Mouse (Mus musculus) limb, embryonic 13.5 days (tissue): ENCODE measurements at regions not wholly inside any gene's neighbourhood (a gene's known extent, or its start where the extent isn't known, plus 50 kb on each side); places are given as distances from the start of the nearest gene placed in this dataset.

Experiments
- ATAC-seq: fragments of 200-750 bp; cut with Nextera tagmentation; 2 replicates; pipeline ENCODE4 v1.8.0; 2017; ENCODE audit warnings: low read depth, moderate number of reproducible peaks, moderate TSS enrichment; ENCODE audit not compliant: low FRiP score
- H3K27ac ChIP-seq: fragments of 300-500 bp; sonication (generic); 2 replicates; pipeline ENCODE4 v1.5.1; 2015; ENCODE audit warnings: inconsistent platforms, mild to moderate bottlenecking, moderate library complexity
- H3K27me3 ChIP-seq: fragments of 300-500 bp; sonication (generic); 2 replicates; pipeline ENCODE4 v1.6.1; 2015; ENCODE audit warnings: mild to moderate bottlenecking, inconsistent platforms
- H3K36me3 ChIP-seq: fragments of 300-500 bp; sonication (generic); 2 replicates; pipeline ENCODE4 v1.6.1; 2015; ENCODE audit warnings: inconsistent platforms, mild to moderate bottlenecking, moderate library complexity
- H3K4me1 ChIP-seq: fragments of 300-500 bp; sonication (generic); 2 replicates; pipeline ENCODE4 v1.6.1; 2015; ENCODE audit warnings: inconsistent platforms
- H3K4me2 ChIP-seq: fragments of 300-500 bp; sonication (generic); replicated peaks from 2 replicates; pipeline ENCODE4 v1.6.1; 2015; ENCODE audit warnings: inconsistent platforms, mild to moderate bottlenecking, moderate library complexity
- H3K4me3 ChIP-seq: fragments of 300-500 bp; sonication (generic); 2 replicates; pipeline ENCODE4 v1.5.1; 2015; ENCODE audit warnings: moderate library complexity, mild to moderate bottlenecking, inconsistent platforms
- H3K9ac ChIP-seq: fragments of 300-500 bp; sonication (generic); 2 replicates; pipeline ENCODE4 v1.6.1; 2015; ENCODE audit warnings: mild to moderate bottlenecking, inconsistent platforms
- H3K9me3 ChIP-seq: fragments of 300-500 bp; sonication (generic); 2 replicates; pipeline ENCODE4 v1.6.1; 2016; ENCODE audit warnings: inconsistent platforms
- WGBS: fragments of 180-500 bp; shearing (Covaris S2); methylation state at CpG from one replicate; pipeline ENCODE4 v1.1.7; 2015; 5-methylcytosine and 5-hydroxymethylcytosine counted together

DNA sequence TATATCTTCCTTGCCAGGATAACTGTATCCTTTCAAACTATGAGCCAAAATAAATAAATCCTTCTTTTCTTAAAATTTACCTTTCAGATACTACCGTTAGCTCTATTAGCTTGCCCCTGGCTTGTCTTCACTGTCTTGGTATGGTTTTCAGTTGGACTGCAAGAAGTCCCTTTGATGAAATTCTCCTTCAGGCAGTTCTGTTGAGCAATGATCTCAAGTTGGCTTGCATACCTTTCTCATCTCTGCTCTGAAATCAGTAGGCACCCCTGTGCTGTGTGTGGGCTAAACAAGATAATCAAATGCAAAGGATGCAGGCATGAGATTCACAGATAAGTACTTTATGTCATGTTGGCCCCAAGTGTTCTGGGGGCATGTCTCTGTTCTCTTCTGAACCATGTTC is 155.2 kb upstream of the Fst start:
- Histone ChIP-seq H3K4me2 (no peak overlapping the region), H3K4me1 (no peaks in the 10 kb centered on the region), H3K27ac (no peak overlapping the region), H3K9me3 (no peaks in the 10 kb centered on the region; the same call in 1 of the 2 replicates), H3K36me3 (no peaks in the 10 kb centered on the region), H3K4me3 (no peak overlapping the region), H3K9ac (no peak overlapping the region), H3K27me3 (no peaks in the 10 kb centered on the region)
- no peak for ATAC-seq
- WGBS: 93% methylated on average over 1 of the region's 1 CpGs

DNA sequence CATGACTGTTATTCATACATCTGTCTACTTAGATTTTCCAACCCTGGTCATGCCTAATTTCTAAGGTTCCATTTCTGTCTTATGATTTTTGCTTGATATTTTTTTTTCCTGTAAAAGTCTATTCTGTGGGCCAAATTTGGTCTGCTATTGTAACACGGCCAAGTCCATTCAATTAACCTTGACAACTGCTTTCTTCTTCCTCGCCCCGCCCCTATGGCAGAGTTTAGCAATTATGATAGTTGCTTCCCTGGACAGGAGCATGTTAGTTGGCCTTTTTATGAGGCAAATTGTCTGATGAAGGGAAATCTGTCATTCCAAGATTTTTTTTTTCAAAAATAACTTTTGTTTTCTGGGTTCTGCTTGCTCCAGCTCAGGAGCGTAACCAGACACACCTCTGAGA is 160.7 kb upstream of the Fst start:
- H3K9me3 ChIP-seq: no peaks in the 10 kb centered on the region
- H3K36me3 ChIP-seq: no peaks in the 10 kb centered on the region
- no peak overlapping the region for H3K9ac ChIP-seq
- 95% methylated on average over 4 of the region's 4 CpGs for WGBS
- no peaks in the 10 kb centered on the region for H3K27me3 ChIP-seq
- ATAC-seq: no peak
- H3K4me2 ChIP-seq: no peak overlapping the region
- H3K4me3 ChIP-seq: no peak overlapping the region
- no peak overlapping the region for H3K27ac ChIP-seq
- no peaks in the 10 kb centered on the region for H3K4me1 ChIP-seq

DNA sequence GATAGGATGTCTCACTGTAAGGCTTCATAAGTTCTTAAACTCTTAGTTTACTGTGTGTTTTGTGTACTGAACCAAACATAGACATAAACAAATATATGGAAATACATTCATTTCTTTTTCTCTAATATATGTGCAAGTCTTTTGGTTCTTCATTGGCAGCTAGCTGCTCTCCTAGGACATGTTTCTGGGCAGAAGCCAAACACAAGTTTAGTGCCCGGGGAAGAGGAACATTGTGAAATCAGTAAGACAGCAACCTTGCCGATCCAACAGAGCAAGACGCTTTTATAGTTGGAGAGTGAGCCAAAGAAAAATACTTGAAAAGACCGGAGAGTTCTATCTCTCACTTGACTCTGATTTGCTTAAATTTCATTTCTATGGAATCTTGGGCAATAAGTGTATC is 178.0 kb upstream of the Fst start:
- Histone ChIP-seq H3K27ac (no peak overlapping the region), H3K4me2 (no peak overlapping the region), H3K36me3 (no peaks in the 10 kb centered on the region), H3K4me1 (no peaks in the 10 kb centered on the region), H3K9me3 (no peaks in the 10 kb centered on the region), H3K27me3 (no peaks in the 10 kb centered on the region), H3K4me3 (no peak overlapping the region), H3K9ac (no peak overlapping the region)
- 91% methylated on average over 4 of the region's 4 CpGs for WGBS
- no peak for ATAC-seq

DNA sequence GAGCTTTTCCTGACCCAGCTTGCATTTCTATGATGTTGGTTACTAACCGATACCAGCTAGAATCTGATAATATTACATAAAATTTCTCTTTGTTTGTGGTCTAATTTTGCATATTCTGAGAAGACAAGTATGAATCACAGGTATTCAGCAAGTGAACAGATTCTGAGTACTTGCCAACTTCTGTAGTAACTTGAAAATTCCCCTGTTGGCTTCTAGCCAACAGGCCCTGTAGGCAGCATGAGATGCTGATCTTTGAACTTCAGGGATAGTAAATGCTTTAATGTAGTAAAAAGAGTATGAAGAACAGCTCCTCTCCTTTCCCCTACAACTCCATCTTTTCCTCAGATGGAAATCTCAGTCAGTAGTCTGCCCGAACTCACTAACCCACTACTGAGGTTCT is 178.5 kb upstream of the Mocs2 start:
- 87% methylated on average over 2 of the region's 2 CpGs for WGBS
- no peak overlapping the region for H3K4me3 ChIP-seq
- H3K27ac ChIP-seq: no peak overlapping the region
- H3K4me2 ChIP-seq: no peak overlapping the region
- H3K27me3 ChIP-seq: no peaks in the 10 kb centered on the region
- no peak for ATAC-seq
- 0 out of 2 replicates have a peak, but pooled peaks cover 11% of the 10 kb centered on the region for H3K4me1 ChIP-seq
- H3K36me3 ChIP-seq: no peaks in the 10 kb centered on the region
- no peak overlapping the region for H3K9ac ChIP-seq
- H3K9me3 ChIP-seq: no peaks in the 10 kb centered on the region

DNA sequence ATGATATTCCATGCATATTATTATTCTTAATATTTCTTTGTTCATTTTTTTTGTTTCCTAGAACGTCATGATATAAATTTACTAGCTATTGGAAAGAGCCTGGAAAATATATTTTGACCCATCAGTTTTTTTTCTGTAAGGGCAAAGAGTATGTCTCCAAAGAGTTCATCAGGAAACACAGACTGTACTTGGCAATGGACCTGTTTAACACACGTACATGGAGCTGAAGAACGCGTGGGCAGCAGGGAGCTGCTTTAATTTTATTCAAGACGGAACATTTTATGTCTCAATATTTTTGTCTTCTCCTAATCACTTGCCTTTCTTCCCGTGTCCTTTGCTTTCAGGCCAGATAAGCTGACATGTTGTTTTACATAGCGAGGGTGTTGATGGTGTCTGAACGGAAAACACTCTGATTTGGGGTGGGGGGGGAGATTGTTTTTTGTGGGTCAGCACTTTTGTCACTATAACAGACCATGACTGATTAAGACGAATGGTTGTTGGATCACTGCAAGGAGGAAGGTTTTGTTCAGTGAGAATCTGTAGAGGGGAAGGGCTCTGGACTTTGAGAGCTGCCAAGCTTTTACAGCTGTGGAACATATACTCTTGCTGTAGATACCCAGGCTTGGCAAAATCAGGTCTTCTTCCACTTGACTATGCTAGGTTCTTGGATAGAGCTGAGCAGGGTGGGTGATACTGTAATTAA is 176.2 kb upstream of the Mocs2 start:
- ATAC-seq: no peak
- Histone ChIP-seq H3K9ac (no peak overlapping the region), H3K4me2 (no peak overlapping the region), H3K9me3 (no peaks in the 10 kb centered on the region; the same call in 1 of the 2 replicates), H3K36me3 (no peaks in the 10 kb centered on the region), H3K4me3 (no peak overlapping the region), H3K4me1 (0 out of 2 replicates have a peak, but pooled peaks cover 11% of the 10 kb centered on the region), H3K27me3 (no peaks in the 10 kb centered on the region), H3K27ac (no peak overlapping the region)
- WGBS: 81% methylated on average over 9 of the region's 9 CpGs

DNA sequence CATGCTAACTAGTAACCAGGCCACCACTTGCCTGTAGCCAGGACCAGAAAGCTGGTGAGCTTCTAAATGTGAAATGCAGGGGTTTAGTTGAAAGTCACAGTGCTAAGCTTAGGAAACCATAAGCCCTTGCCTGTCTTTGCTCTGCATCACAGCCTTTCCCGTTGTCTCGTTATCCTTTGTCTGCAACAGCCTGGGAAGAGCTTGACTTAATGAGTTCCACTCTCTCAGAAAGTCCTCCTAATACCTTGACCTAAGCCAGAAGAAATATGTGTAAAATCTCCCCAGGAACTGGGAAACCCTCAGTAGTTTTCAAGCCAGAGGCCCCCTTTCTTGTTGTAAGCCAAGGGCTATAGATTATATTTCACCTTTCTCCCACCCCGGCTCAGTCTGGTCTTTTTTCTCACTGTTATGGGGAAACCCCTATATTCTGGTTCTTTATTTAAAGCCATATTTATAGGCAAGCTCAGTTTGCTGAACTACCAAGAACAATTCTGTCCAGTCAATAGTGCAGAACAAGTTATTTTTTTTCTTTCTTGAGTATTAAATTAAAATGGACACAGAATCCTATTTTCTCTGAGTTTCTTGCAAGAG is 175.0 kb upstream of the Mocs2 start:
- Histone ChIP-seq H3K9me3 (no peaks in the 10 kb centered on the region; the same call in 1 of the 2 replicates), H3K9ac (no peak overlapping the region), H3K4me3 (no peak overlapping the region), H3K36me3 (no peaks in the 10 kb centered on the region), H3K4me2 (0 out of 2 replicates have a peak overlapping the region, but pooled peaks have one; percentile 36), H3K27me3 (no peaks in the 10 kb centered on the region), H3K27ac (no peak overlapping the region), H3K4me1 (0 out of 2 replicates have a peak, but pooled peaks cover 11% of the 10 kb centered on the region)
- ATAC-seq: peak; percentile 54
- 18% methylated on average over 3 of the region's 3 CpGs for WGBS

DNA sequence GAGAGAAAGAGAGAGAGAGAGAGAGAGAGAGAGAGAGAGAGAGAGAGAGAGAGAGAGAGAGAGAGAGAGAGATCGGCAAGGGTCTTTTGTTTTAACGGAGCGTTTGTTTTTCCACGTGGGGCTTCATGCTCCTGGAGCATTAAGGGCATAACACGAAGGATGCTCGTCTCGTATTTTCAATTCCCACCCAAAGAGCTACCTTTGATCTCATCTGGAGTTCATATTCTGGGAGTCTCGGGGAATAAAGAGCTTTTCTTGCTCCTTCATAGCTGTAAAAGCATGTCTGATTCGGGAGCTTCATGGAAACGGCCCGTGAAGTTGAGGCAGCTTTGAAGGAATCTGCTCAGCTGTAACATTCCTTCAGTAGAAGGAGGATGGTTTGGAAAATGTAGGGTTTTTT is 174.5 kb upstream of the Mocs2 start:
- no peak for ATAC-seq
- H3K27ac ChIP-seq: no peak overlapping the region
- H3K9ac ChIP-seq: no peak overlapping the region
- 0 out of 2 replicates have a peak, but pooled peaks cover 11% of the 10 kb centered on the region for H3K4me1 ChIP-seq
- no peaks in the 10 kb centered on the region; the same call in 1 of the 2 replicates for H3K9me3 ChIP-seq
- 21% methylated on average over 11 of the region's 11 CpGs for WGBS
- H3K36me3 ChIP-seq: no peaks in the 10 kb centered on the region
- no peak overlapping the region for H3K4me3 ChIP-seq
- H3K4me2 ChIP-seq: peak overlapping the region; percentile 36
- no peaks in the 10 kb centered on the region for H3K27me3 ChIP-seq

DNA sequence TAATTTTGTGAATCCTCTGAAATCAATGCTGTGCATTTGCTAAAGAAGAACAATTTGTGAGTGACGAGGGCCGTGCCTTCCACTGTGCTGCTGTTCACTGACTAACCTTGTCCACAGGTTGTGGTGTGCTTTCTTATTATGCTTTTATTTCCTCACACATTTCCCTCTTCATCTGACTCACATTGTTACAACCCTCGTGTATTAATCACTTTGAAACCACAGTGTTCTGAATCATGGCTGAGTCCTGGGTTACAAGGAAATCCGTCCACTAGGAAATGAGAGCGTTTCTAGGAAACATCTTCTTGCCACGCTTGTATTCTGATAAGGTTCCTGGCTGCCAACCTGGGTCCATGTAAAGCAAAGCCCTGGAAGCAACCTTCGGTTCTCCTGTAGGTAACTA is 163.8 kb upstream of the Mocs2 start:
- no peaks in the 10 kb centered on the region for H3K27me3 ChIP-seq
- H3K9me3 ChIP-seq: no peaks in the 10 kb centered on the region
- H3K4me1 ChIP-seq: no peaks in the 10 kb centered on the region
- WGBS: 85% methylated on average over 7 of the region's 7 CpGs
- no peak overlapping the region for H3K4me2 ChIP-seq
- H3K4me3 ChIP-seq: no peak overlapping the region
- no peak overlapping the region for H3K27ac ChIP-seq
- no peaks in the 10 kb centered on the region for H3K36me3 ChIP-seq
- ATAC-seq: no peak
- no peak overlapping the region for H3K9ac ChIP-seq

DNA sequence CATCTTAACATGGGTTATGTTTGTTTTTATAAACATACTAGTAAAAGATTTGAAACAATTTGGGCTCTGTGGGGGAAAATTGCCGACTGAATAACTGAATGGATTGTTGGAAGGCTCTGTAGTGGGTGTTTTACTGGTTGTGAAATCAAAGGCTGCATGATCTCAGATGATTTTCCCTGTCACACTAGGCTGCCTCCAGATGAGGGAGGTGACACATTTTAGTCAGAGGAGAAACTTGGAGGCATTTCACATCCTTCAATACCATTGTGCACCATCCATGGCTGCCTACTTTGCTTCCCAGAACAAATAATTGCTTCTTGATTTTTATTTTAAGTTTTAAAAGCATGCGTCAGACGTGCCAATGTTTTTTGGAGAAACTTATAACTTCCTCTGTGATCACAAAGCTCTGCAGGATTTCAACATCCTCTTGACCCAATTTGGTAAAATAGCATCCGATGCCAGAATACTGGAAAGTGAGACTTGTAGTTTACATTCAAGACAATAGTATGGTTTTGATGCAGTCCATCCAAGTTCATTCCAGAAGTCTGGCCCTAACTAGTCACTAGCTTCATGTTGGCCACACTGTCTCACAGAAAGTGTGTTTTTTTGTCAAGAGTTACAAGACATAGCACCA is 163.0 kb upstream of the Mocs2 start:
- ATAC-seq: no peak
- H3K27me3 ChIP-seq: no peaks in the 10 kb centered on the region

DNA sequence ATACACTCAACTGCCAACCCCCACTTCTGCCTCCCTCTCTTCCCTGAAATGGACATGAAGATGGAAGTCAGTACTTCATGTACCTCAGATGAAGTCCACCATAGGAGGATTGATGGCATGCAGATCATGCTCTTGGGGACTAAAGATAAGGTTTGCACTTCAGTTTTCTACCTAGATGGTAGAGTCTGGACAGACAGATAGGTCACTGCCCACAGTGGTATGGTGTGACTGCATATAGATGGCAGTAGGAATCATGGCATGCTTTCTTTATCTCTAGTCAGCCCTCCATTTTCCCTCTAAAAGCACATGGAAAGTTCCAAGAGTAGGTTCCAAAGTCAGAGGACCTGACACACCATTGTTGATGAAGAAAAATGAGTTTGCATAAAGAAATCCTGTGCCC is 145.6 kb upstream of the Mocs2 start:
- no peak overlapping the region for H3K27ac ChIP-seq
- no peak overlapping the region for H3K4me2 ChIP-seq
- H3K9me3 ChIP-seq: peaks cover 2% of the 10 kb centered on the region; the same call in 1 of the 2 replicates
- H3K4me3 ChIP-seq: no peak overlapping the region
- H3K27me3 ChIP-seq: no peaks in the 10 kb centered on the region
- no peaks in the 10 kb centered on the region for H3K4me1 ChIP-seq
- H3K9ac ChIP-seq: no peak overlapping the region
- no peaks in the 10 kb centered on the region for H3K36me3 ChIP-seq
- no peak for ATAC-seq

More for the DNA sequence above, 163.0 kb upstream of the Mocs2 start:
- WGBS: 85% methylated on average over 4 of the region's 4 CpGs
- Histone ChIP-seq H3K36me3 (no peaks in the 10 kb centered on the region), H3K4me3 (no peak overlapping the region), H3K4me1 (no peaks in the 10 kb centered on the region), H3K9me3 (no peaks in the 10 kb centered on the region), H3K9ac (no peak overlapping the region), H3K4me2 (no peak overlapping the region), H3K27ac (no peak overlapping the region)

DNA sequence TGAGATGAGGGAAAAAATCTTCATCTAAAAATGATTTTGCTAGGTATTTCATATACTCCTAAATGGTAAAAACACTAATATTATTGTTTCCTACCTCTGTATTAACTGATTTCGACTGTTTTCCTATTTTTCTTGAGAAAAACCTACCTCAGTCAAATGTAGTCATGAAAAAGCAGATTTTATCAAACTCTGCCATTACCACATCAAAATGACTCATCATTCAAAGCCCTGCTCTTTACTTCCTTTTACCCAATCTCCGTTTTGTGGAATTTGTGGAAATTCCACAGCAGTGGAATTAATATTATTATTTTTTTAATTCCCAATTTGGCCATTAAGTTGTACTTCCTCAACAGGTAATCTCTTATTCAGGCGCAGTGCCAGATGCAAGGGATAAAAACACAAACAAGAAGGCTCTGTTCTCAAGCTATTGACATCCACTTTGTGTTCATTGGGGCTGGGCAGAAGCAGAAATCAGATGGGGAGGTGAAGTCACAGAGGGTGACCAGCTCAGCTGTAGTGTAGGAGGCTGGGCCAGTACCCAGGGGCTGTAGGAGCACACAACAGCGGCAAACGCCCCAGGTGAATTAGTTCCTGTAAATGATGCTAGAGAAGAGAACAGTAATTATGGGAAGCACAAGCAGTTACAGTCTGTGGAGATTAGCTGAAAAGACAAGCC is 138.2 kb upstream of the Mocs2 start:
- no peak for ATAC-seq
- no peak overlapping the region for H3K4me2 ChIP-seq
- H3K4me1 ChIP-seq: 0 out of 2 replicates have a peak, but pooled peaks cover 3% of the 10 kb centered on the region
- H3K27me3 ChIP-seq: no peaks in the 10 kb centered on the region
- H3K27ac ChIP-seq: no peak overlapping the region
- H3K9me3 ChIP-seq: no peaks in the 10 kb centered on the region
- H3K36me3 ChIP-seq: no peaks in the 10 kb centered on the region
- H3K4me3 ChIP-seq: no peak overlapping the region
- WGBS: 76% methylated on average over 5 of the region's 5 CpGs
- no peak overlapping the region for H3K9ac ChIP-seq

DNA sequence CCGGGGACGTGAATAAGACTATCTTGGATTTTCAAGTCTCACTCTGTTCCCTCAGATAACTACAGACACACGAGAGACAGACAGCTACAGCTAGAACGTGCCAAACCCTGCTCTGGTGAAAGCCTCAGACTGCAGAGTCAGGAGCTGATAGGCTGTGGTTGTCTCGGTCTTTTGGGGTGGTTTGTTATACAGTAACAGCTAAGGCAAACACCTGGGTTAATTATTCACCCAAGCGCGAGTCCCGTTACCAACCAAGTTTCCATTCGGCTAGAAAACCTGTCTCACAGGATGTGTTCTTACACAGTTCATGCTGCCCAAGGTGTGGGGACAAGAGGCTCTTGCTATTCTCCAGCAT is 137.7 kb upstream of the Mocs2 start:
- no peak overlapping the region for H3K4me3 ChIP-seq

More for the DNA sequence above, 137.7 kb upstream of the Mocs2 start:
- ATAC-seq: no peak
- H3K36me3 ChIP-seq: no peaks in the 10 kb centered on the region
- WGBS: 71% methylated on average over 9 of the region's 9 CpGs
- no peaks in the 10 kb centered on the region for H3K27me3 ChIP-seq
- 0 out of 2 replicates have a peak, but pooled peaks cover 3% of the 10 kb centered on the region for H3K4me1 ChIP-seq
- no peak overlapping the region for H3K9ac ChIP-seq
- no peaks in the 10 kb centered on the region for H3K9me3 ChIP-seq
- no peak overlapping the region for H3K4me2 ChIP-seq
- no peak overlapping the region for H3K27ac ChIP-seq
